Mouse (Mus musculus) C2C12 (cell line): ENCODE measurements around the gene Prl7d1. TPM values are rescaled to one million over a fixed set of nuclear protein-coding genes. Genes with fewer than 3 reads are reported as not detected.
"Not testable (repeated sequence)": the region's sequence is repeated elsewhere in the genome, so short reads cannot be mapped to it uniquely, and the experiment has no call there.

Experiments
- H3K27me3 ChIP-seq: one replicate; pipeline ENCODE4 v1.6.1; 2011; ENCODE audit not compliant: control insufficient read depth, insufficient read depth, insufficient read length
- H3K36me3 ChIP-seq: one replicate; pipeline ENCODE4 v1.6.1; 2011; ENCODE audit not compliant: control insufficient read depth, insufficient read depth
- H3K4me3 ChIP-seq: one replicate; pipeline ENCODE4 v1.5.1; 2011; ENCODE audit warnings: mild to moderate bottlenecking, control low read depth; ENCODE audit not compliant: poor library complexity, insufficient read depth, severe bottlenecking
- H3K79me2 ChIP-seq: one replicate; pipeline ENCODE4 v1.6.1; 2011; ENCODE audit not compliant: control insufficient read depth, insufficient read depth
- H3K79me3 ChIP-seq: one replicate; pipeline ENCODE4 v1.6.1; 2011; ENCODE audit warnings: low read depth, control low read depth
- H3ac ChIP-seq: one replicate; pipeline ENCODE3; 2011; ENCODE audit warnings: low read depth; ENCODE audit not compliant: control insufficient read depth, insufficient read length
- CEBPB ChIP-seq: IDR thresholded peaks from one replicate; pipeline ENCODE4 v1.6.1; 2011; ENCODE audit warnings: low read depth, mild to moderate bottlenecking, control low read depth, moderate library complexity
- CTCF ChIP-seq: IDR thresholded peaks from one replicate; pipeline ENCODE4 v1.5.1; 2011; ENCODE audit not compliant: control insufficient read depth, insufficient read depth, insufficient read length
- FOSL1 ChIP-seq: IDR thresholded peaks from one replicate; pipeline ENCODE4 v1.8.0; 2011; ENCODE audit warnings: mild to moderate bottlenecking, low read length; ENCODE audit not compliant: poor library complexity, insufficient read depth, severe bottlenecking
- MAX ChIP-seq: IDR thresholded peaks from one replicate; pipeline ENCODE4 v1.6.1; 2011; ENCODE audit warnings: mild to moderate bottlenecking, control low read depth
- MYOD1 ChIP-seq: IDR thresholded peaks from one replicate; pipeline ENCODE4 v1.6.1; 2011; ENCODE audit warnings: low read depth; ENCODE audit not compliant: control insufficient read depth, insufficient read length
- MYOG ChIP-seq: IDR thresholded peaks from one replicate; pipeline ENCODE4 v1.6.1; 2011; ENCODE audit not compliant: control insufficient read depth, insufficient read length; ENCODE audit errors: extremely low read depth
- USF1 ChIP-seq: IDR thresholded peaks from one replicate; pipeline ENCODE4 v1.6.1; 2011; ENCODE audit warnings: low read depth, mild to moderate bottlenecking, control low read depth, moderate library complexity
- long read RNA-seq, 2 experiments: library from polyadenylated mRNA; unstranded; transcript quantifications; one replicate each; pipeline ENCODE4 v2.0.0; 2019 to 2020
- polyA plus RNA-seq: library from polyadenylated mRNA; unstranded; fragments of >200 nt; fragmentation: generic; extraction: Trizol; gene quantifications from one replicate; pipeline ENCODE4 v1.2.1, GENCODE M21; 2012; ENCODE audit warnings: missing spikeins

Gene Prl7d1
- not detected for polyA plus RNA-seq
- long read RNA-seq, experiment 1 = 0 reads
- long read RNA-seq, experiment 2 = 0 reads

GRCm38 (mm10) chr13:27716636-27717035 is at the start of gene Prl7d1:
TSS of gene Prl7d1 (minus strand) at chr13:27716736.
- Histone ChIP-seq H3K27me3 (no peaks in the 10 kb centered on the region), H3K36me3 (no peaks in the 10 kb centered on the region), H3K79me3 (no peaks in the 10 kb centered on the region), H3ac (no peak within 1 kb of the TSS), H3K79me2 (no peaks in the 10 kb centered on the region), H3K4me3 (no peak within 1 kb of the TSS)
- no peak for TF ChIP-seq CTCF
- no peak for TF ChIP-seq MAX
- TF ChIP-seq USF1 = no peak
- TF ChIP-seq FOSL1 = no peak
- no peak for TF ChIP-seq MYOD1
- no peak for TF ChIP-seq MYOG
- TF ChIP-seq CEBPB = no peak

- Histone ChIP-seq H3K79me2 (no peaks in the 10 kb centered on the region), H3K4me3 (no peak overlapping the region), H3K36me3 (no peaks in the 10 kb centered on the region), H3ac (no peak overlapping the region), H3K27me3 (no peaks in the 10 kb centered on the region), H3K79me3 (no peaks in the 10 kb centered on the region)
- TF ChIP-seq MYOD1 = peak; percentile 91
- TF ChIP-seq CTCF = no peak
- TF ChIP-seq USF1 = peak; percentile 3
- peak; percentile 61 for TF ChIP-seq FOSL1
- TF ChIP-seq MAX = peak; percentile 80
- no peak for TF ChIP-seq MYOG
- no peak for TF ChIP-seq CEBPB
Measured at GRCm38 (mm10) chr13:27734512-27735186, 18.1 kb upstream of the Prl7d1 start.

GRCm38 (mm10) chr13:27730286-27730959 is 13.9 kb upstream of the Prl7d1 start:
- not testable (repeated sequence) for H3K79me3 ChIP-seq, H3K36me3 ChIP-seq, H3ac ChIP-seq, H3K79me2 ChIP-seq, H3K27me3 ChIP-seq, H3K4me3 ChIP-seq
- peak; percentile 82 for TF ChIP-seq USF1
- peak; percentile 46 for TF ChIP-seq FOSL1

GRCm38 (mm10) chr13:27725057-27725456 is 8.5 kb upstream of the Prl7d1 start:
- not testable (repeated sequence) for H3K4me3 ChIP-seq, H3ac ChIP-seq, H3K79me2 ChIP-seq, H3K79me3 ChIP-seq, H3K27me3 ChIP-seq, H3K36me3 ChIP-seq

- no peaks in the 10 kb centered on the region for H3K27me3 ChIP-seq
- H3K4me3 ChIP-seq = no peak overlapping the region
- H3K79me3 ChIP-seq = no peaks in the 10 kb centered on the region
- no peak overlapping the region for H3ac ChIP-seq
- H3K79me2 ChIP-seq = no peaks in the 10 kb centered on the region
- TF ChIP-seq CEBPB (peak; percentile 45), FOSL1 (no peak)
- H3K36me3 ChIP-seq = no peaks in the 10 kb centered on the region
Measured at GRCm38 (mm10) chr13:27706521-27706920, 10.0 kb downstream of the Prl7d1 start.

GRCm38 (mm10) chr13:27667936-27668335 is 48.6 kb downstream of the Prl7d1 start, which contains the start of gene Prl7a2:
TSS of gene Prl7a2 (minus strand) at chr13:27668036.
- no peak for TF ChIP-seq CTCF
- TF ChIP-seq FOSL1 = no peak
- no peak for TF ChIP-seq MYOG
- TF ChIP-seq MAX = no peak
- no peak for TF ChIP-seq MYOD1
- no peak for TF ChIP-seq USF1
- TF ChIP-seq CEBPB = no peak
- Histone ChIP-seq H3ac (no peak within 1 kb of the TSS), H3K4me3 (no peak within 1 kb of the TSS), H3K27me3 (no peaks in the 10 kb centered on the region), H3K36me3 (no peaks in the 10 kb centered on the region), H3K79me3 (no peaks in the 10 kb centered on the region), H3K79me2 (no peaks in the 10 kb centered on the region)

GRCm38 (mm10) chr13:27660747-27661146 is 55.8 kb downstream of the Prl7d1 start:
- TF ChIP-seq MYOG = no peak
- no peak for TF ChIP-seq CTCF
- TF ChIP-seq FOSL1 = no peak
- no peak for TF ChIP-seq CEBPB
- TF ChIP-seq USF1 = no peak
- no peak for TF ChIP-seq MYOD1
- TF ChIP-seq MAX = no peak
- no peaks in the 10 kb centered on the region for H3K79me2 ChIP-seq
- H3K4me3 ChIP-seq = no peak overlapping the region
- H3K27me3 ChIP-seq = no peaks in the 10 kb centered on the region
- no peaks in the 10 kb centered on the region for H3K79me3 ChIP-seq
- no peaks in the 10 kb centered on the region for H3K36me3 ChIP-seq
- no peak overlapping the region for H3ac ChIP-seq
